Mouse (Mus musculus): ENCODE data around the gene Rpl35a.

DNA sequence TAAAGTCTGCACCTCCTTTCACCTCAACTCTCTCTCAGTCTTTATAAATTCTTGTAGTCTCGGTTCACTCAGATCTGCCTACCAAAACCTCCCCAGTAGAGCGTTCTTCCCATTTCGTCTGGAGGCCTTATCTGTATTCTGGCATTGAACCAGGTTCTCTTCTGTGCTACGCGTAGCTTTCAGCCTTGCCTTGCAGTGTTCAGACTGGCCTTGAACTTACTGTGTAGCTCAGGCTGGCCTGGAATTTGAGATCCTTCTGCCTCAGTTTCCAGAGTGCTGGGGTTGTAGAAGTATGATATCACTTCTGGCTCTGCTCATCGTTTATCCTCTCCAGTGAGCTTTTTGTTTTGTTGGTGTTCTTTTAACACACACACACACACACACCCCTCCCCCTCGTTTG lies 7.0 kb downstream of the Rpl35a start:
- TF ChIP-seq CTCF (IDR thresholded peaks at IDR 0.05) = no peak
- TF ChIP-seq EP300 (IDR thresholded peaks at IDR 0.05) = no peak
